Mouse (Mus musculus): ENCODE data around the gene Mrgpre. TPM values are rescaled to one million over a fixed set of nuclear protein-coding genes. Genes with fewer than 3 reads are reported as not detected.

The Mrgpre gene
- polyA plus RNA-seq, 1 experiment from 2014 or later: 2.2 TPM

DNA sequence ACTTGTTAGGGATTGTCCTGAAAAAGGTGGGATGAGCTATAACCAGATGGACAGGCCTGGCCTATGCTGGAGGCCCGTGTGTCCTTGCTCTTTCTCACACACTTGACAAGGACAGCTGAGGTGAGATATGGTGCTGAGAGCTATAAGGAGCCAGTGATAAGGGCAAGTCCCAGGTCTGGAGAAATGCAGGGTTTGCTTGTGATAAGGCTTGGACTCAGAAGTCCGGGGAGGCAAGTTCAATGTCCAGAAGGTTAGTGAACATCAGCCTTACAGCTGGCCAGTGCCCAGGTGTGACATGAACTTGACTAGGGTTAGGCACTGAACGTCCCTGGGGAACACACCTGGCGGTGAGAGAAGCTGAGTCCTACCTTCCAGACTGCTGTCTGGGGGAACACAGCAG is 32.2 kb downstream of the Mrgpre start:
- no peak overlapping the region for H3K4me2 ChIP-seq (replicated peaks)
- no peak for ATAC-seq (ENCODE audit: low FRiP score, low read depth)
- 75% methylated on average over 4 of the region's 4 CpGs for WGBS

DNA sequence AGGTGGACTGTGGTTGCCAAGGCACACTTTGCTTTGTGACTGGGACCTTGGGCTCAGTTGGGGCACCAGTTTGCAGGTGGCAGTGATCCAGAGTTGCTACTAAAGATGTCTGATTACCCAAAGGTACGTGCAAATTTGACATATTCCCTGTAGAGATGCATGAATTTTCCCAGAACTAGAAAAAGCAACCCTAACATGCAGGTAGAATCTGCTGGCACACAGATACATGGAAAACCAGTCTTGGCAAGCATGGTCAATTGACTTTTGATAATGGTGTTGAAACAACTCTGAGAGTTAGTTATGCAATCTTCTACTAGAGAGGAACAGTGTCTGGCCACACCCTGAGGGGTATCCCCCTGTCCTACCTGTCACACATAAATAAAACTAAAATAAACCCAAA is 32.9 kb downstream of the Mrgpre start:
- no peak overlapping the region for H3K27ac ChIP-seq (replicated peaks)
- H3K9me3 ChIP-seq: no peaks in the 10 kb centered on the region
- peaks cover 29% of the 10 kb centered on the region for H3K27me3 ChIP-seq
- H3K9ac ChIP-seq (replicated peaks): no peak overlapping the region
- 80% methylated on average over 1 of the region's 1 CpGs for WGBS
- no peak overlapping the region for H3K4me3 ChIP-seq
- no peak overlapping the region for H3K4me2 ChIP-seq (replicated peaks)
- H3K4me1 ChIP-seq: peaks cover 17% of the 10 kb centered on the region
- no peaks in the 10 kb centered on the region for H3K36me3 ChIP-seq
- ATAC-seq (ENCODE audit: low FRiP score, low read depth): no peak

More for the DNA sequence above, 32.2 kb downstream of the Mrgpre start:
- Histone ChIP-seq H3K9me3 (no peaks in the 10 kb centered on the region), H3K9ac (replicated peaks) (no peak overlapping the region), H3K4me3 (no peak overlapping the region), H3K4me1 (peaks cover 21% of the 10 kb centered on the region), H3K36me3 (no peaks in the 10 kb centered on the region), H3K27me3 (peaks cover 31% of the 10 kb centered on the region), H3K27ac (replicated peaks) (no peak overlapping the region)

DNA sequence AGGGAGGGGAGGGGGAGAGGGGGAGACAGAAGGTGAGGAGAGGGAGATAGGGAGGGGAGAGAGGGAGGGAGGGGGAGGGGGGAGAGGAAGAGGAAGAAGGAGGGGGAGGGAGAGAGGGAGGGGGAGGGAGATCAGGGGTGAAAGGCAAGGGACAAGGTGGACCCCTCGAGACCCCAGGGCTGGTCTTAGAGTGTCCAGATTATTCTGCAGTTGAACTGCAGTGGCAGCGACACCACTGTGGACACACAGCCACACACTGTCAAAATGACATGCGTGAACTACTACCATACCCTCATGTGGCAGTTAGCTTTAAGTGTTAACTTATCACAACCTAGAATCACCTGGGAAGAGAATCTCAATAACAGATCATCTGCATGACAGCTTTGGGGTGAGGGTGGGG is 35.3 kb downstream of the Mrgpre start:
- 78% methylated on average over 3 of the region's 3 CpGs for WGBS
- Histone ChIP-seq H3K9ac (replicated peaks) (no peak overlapping the region), H3K27ac (replicated peaks) (no peak overlapping the region), H3K27me3 (peaks cover 6% of the 10 kb centered on the region; the same call in 1 of the 2 replicates), H3K4me2 (replicated peaks) (no peak overlapping the region), H3K9me3 (no peaks in the 10 kb centered on the region), H3K36me3 (no peaks in the 10 kb centered on the region), H3K4me1 (peaks cover 16% of the 10 kb centered on the region), H3K4me3 (no peak overlapping the region)
- ATAC-seq (ENCODE audit: low FRiP score, low read depth): 0 out of 2 replicates have a peak, but pooled peaks have one; percentile 44

DNA sequence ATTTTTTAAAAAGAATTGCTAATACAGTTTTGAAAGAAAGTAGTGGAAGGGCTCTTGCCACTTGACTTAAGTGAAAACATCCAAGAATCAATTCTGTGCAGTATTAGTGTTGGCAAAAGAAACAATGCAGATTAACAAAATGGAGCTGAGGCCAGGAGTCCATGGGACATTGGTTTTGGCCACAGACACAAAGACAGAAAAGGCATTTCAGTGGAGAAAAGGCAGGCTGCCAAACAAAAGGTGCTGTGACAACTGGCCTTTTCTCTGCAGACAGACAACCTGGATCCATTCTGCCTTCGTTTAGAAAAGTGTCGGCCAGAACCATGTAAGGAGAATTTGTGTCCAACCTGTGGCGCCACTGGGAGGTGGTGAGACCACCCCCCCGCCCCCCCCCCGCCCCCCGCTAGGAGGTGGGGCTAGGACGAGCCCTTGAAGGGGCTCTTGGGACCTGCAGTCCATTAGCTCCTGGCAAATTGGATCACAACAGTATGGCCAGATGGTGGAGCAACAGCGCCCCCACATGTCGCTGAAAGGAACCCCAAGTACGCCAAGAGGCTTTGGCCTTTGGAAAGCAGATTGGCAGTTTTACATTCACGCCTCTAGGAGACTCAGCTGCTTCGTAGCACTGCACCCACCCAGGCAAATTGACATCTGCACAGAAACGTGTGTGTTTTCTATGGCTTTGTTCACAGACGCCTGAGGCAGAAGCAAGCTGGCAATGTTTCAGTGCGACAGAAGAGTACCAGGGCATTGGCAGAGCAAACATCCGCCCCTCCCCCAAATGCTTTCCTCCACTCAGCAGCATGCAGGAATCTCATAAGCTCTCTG is 36.0 kb downstream of the Mrgpre start:
- Histone ChIP-seq H3K27me3 (peaks cover 6% of the 10 kb centered on the region; the same call in 1 of the 2 replicates), H3K4me1 (peaks cover 16% of the 10 kb centered on the region), H3K4me2 (replicated peaks) (peak overlapping the region; percentile 44), H3K9me3 (no peaks in the 10 kb centered on the region), H3K27ac (replicated peaks) (peak overlapping the region; percentile 25; the same call in 1 of the 2 replicates), H3K4me3 (0 out of 2 replicates have a peak overlapping the region, but pooled peaks have one; percentile 5), H3K9ac (replicated peaks) (peak overlapping the region; percentile 24; the same call in 1 of the 2 replicates), H3K36me3 (no peaks in the 10 kb centered on the region)
- peak; percentile 83 for ATAC-seq (ENCODE audit: low FRiP score, low read depth)
- WGBS: 5% methylated on average over 16 of the region's 16 CpGs

DNA sequence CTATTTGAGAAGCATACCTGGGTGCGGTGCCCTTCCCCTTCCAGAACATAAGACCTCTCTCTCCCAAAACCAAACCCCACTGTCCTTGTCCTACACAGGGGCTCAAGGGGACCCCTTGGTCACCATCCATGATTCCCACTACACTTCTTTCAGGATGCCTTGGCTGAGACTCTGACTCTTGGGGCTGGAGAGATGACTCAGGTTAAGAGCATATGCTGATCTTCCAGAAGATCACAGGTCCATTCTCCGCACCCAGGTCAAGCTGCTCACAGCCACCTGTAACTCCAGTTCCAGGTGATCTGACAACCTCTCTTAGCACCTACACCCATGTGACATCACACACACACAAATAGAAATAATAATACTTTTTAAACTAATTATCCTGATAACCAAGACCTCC is 43.6 kb downstream of the Mrgpre start:
- ATAC-seq (ENCODE audit: low FRiP score, low read depth): no peak
- 34% methylated on average over 2 of the region's 2 CpGs for WGBS
- peaks cover 28% of the 10 kb centered on the region for H3K4me1 ChIP-seq

DNA sequence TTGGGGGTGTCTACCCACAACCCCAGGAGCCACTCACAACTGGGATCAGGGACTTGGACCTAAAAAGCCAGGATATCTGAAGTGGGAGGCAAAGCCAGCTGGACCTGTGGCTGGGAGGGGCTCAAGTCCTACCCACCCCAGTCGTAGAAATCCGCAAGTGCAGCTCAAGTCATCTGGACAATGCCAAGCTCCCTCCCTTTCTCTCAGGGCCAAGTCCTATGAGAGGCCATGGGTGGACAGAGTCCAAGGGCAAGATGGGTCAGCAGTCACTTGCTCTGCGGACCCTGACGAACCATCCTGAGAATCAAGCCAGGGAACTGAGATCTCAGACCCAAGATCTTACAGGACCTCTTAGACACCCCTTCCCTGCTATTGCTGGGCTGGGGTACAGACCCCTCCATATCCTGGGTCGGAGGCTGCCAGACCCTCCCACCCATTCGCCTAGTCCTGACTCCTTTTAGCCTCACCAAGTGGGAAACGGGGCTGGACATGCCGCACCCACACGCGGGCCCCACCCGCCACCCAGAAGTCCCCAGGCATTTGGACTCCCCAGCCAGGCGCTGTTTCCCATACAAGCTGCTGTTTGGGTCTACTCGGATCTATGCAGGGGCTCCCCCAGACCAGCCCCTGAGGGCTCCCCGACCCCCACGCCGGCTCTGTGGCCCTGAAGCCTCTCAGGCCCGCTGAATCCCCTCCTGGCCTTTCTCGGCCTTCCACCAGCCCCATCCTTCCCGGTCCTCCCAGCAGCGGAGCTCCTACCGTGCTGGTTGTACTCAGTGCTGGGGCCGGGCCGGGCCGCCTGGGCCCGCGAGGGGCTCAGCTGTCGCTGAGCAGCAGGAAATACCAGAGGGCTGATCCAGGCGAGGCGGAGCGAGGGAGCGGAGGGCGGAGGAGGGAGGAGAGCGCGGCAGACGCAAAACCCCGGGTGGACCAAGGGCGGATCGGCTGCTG is 44.5 kb downstream of the Mrgpre start:
- Histone ChIP-seq H3K9ac (replicated peaks) (peak overlapping the region; percentile 90), H3K27ac (replicated peaks) (peak overlapping the region; percentile 56; the same call in 1 of the 2 replicates), H3K4me3 (peak overlapping the region; percentile 69), H3K9me3 (no peaks in the 10 kb centered on the region), H3K36me3 (no peaks in the 10 kb centered on the region), H3K4me2 (replicated peaks) (peak overlapping the region; percentile 94), H3K4me1 (peaks cover 28% of the 10 kb centered on the region), H3K27me3 (peaks cover 15% of the 10 kb centered on the region)
- peak; percentile 92 for ATAC-seq (ENCODE audit: low FRiP score, low read depth)
- WGBS: 2% methylated on average over 34 of the region's 38 CpGs

More for the DNA sequence above, 43.6 kb downstream of the Mrgpre start:
- H3K9ac ChIP-seq (replicated peaks): peak overlapping the region; percentile 90
- peak overlapping the region; percentile 69 for H3K4me3 ChIP-seq
- H3K9me3 ChIP-seq: no peaks in the 10 kb centered on the region
- H3K27me3 ChIP-seq: peaks cover 15% of the 10 kb centered on the region
- H3K36me3 ChIP-seq: no peaks in the 10 kb centered on the region
- no peak overlapping the region for H3K27ac ChIP-seq (replicated peaks)
- H3K4me2 ChIP-seq (replicated peaks): peak overlapping the region; percentile 94

DNA sequence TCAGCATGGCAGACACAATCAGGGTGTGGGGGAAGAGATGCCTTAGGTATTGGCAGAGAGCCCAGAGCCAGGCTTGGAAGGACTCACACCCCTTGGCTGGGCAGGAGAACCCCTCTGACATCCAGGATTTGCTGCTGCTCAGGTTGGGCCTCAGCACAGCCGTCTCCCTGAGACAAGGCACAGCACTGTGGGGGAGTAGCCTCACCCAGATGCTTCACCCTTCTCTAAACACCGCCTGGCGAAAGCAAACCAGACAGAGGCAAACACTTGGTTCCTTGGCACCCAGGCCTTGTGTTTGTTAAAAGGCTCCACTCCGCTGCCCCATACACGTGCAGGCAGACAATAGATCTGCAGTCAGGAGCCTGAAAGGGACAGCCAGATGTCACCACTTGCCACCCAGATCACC is 45.7 kb downstream of the Mrgpre start:
- H3K36me3 ChIP-seq: no peaks in the 10 kb centered on the region
- peak overlapping the region; percentile 94 for H3K4me2 ChIP-seq (replicated peaks)
- WGBS: 34% methylated on average over 5 of the region's 5 CpGs
- H3K27me3 ChIP-seq: peaks cover 15% of the 10 kb centered on the region
- H3K9ac ChIP-seq (replicated peaks): peak overlapping the region; percentile 90
- no peaks in the 10 kb centered on the region for H3K9me3 ChIP-seq
- H3K27ac ChIP-seq (replicated peaks): peak overlapping the region; percentile 56
- peak overlapping the region; percentile 69 for H3K4me3 ChIP-seq
- H3K4me1 ChIP-seq: peaks cover 28% of the 10 kb centered on the region
- ATAC-seq (ENCODE audit: low FRiP score, low read depth): no peak

DNA sequence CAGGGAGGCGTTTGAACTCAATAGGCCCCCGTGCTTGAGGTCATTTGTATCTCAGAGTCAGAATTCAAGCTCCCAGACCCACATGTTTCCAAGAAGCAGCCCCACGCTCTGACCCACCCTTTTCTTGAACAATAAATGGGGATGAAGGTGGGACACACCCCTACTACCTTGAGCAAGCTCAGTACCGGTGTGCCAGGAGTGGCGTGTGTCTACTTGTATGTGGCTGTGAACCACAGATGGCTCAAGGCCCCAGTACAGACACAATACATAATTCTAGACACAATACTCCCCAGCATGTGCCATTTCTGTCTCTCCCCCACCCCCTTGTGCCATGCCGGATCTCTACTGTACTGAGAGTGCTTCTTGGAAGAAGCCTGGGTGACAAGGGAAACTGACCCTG is 46.1 kb downstream of the Mrgpre start:
- 75% methylated on average over 6 of the region's 6 CpGs for WGBS
- H3K4me3 ChIP-seq: peak overlapping the region; percentile 69
- H3K4me1 ChIP-seq: peaks cover 28% of the 10 kb centered on the region
- peaks cover 15% of the 10 kb centered on the region for H3K27me3 ChIP-seq
- peak overlapping the region; percentile 90 for H3K9ac ChIP-seq (replicated peaks)
- no peak for ATAC-seq (ENCODE audit: low FRiP score, low read depth)
- H3K27ac ChIP-seq (replicated peaks): peak overlapping the region; percentile 56
- H3K36me3 ChIP-seq: no peaks in the 10 kb centered on the region
- peak overlapping the region; percentile 94 for H3K4me2 ChIP-seq (replicated peaks)
- no peaks in the 10 kb centered on the region for H3K9me3 ChIP-seq

DNA sequence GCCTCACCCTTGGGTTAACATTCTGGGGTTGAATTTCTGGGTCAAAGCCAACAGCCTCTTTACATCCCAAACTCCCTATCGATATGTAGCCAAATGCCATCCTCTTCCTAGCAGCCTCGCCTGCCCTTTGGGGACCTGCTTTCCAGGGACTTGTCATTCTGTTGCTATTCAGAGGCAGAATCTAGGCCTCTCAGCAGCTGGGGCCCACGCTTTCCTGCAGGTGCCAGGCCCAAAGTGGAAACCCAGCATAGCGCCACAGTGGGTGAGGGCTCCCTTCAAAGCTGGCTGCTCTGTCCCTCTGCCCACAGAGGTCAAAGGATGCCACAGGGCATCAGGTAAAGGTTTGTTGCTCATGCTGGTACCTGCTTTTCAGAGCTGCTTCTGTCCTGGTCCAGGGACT is 50.6 kb downstream of the Mrgpre start:
- no peaks in the 10 kb centered on the region for H3K36me3 ChIP-seq
- H3K4me3 ChIP-seq: no peak overlapping the region
- peaks cover 10% of the 10 kb centered on the region for H3K4me1 ChIP-seq
- WGBS: 85% methylated on average over 4 of the region's 4 CpGs
- no peaks in the 10 kb centered on the region for H3K9me3 ChIP-seq
- no peak overlapping the region for H3K9ac ChIP-seq (replicated peaks)
- H3K27ac ChIP-seq (replicated peaks): no peak overlapping the region
- H3K4me2 ChIP-seq (replicated peaks): no peak overlapping the region
- no peak for ATAC-seq (ENCODE audit: low FRiP score, low read depth)
- H3K27me3 ChIP-seq: no peaks in the 10 kb centered on the region

DNA sequence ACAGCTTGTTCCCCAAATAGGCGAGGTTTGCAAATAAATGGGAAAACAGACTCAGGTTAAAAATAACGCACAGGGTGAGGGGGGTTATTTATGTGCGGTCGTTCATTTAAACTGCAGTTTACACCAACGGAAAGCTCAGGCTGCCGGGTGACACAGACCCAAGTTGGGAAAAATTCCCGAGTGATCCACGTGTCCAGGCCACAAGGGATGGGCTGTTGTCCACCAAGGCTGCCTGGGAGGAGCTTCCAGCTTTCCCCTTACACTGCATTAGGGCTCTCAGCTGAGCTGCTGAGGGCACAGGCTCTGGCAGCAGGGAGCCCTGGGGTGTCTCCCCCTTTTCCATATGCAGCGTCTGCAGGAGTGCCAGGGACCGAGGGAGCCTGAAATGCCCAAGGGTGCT is 54.4 kb downstream of the Mrgpre start:
- no peak overlapping the region for H3K27ac ChIP-seq (replicated peaks)
- no peak overlapping the region for H3K9ac ChIP-seq (replicated peaks)
- H3K4me1 ChIP-seq: no peaks in the 10 kb centered on the region
- H3K4me3 ChIP-seq: no peak overlapping the region
- 81% methylated on average over 10 of the region's 10 CpGs for WGBS
- no peaks in the 10 kb centered on the region for H3K27me3 ChIP-seq
- no peak for ATAC-seq (ENCODE audit: low FRiP score, low read depth)
- no peaks in the 10 kb centered on the region for H3K9me3 ChIP-seq
- no peak overlapping the region for H3K4me2 ChIP-seq (replicated peaks)
- H3K36me3 ChIP-seq: no peaks in the 10 kb centered on the region
